Mouse (Mus musculus): ENCODE results near the gene Col3a1.

DNA sequence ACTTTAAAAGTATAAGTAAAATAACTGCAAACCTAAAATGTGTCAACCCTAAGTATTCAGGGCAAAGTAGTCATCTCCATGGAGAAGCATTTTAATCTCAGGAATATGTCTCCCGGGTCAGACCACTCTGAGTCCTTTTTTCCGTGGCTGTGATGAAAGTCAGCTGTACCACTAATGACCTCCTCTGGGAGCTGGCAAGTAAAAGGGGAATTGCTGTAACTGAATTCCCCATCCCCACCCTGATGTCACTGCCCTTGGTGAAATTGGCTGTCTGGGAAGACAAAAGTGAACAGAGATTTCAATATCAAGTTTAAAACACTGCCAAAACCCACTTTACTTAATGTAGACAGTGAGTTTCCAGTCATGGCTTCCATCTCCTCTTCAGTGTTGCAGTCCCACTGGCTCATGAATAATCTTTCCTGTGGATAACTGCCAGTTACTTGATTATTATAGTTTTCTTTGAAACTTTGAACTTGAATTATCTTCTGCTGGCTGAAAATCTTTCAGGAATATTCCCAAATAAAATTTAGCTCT lies 35.3 kb upstream of the Col3a1 start:
- TF ChIP-seq CTCF (IDR thresholded peaks at IDR 0.05; ENCODE audit: borderline replicate concordance, extremely low read depth, insufficient read depth, insufficient read length) (no peak), POLR2A (IDR thresholded peaks at IDR 0.05; ENCODE audit: borderline replicate concordance, extremely low read depth, insufficient read depth, insufficient read length, poor library complexity, severe bottlenecking) (no peak)

All from brain, embryonic 14.5 days (tissue).